Mouse (Mus musculus): ENCODE measurements around the gene Gbp4.
"Not testable (repeated sequence)": the region's sequence is repeated elsewhere in the genome, so short reads cannot be mapped to it uniquely, and the experiment has no call there.

The Gbp4 gene

DNA sequence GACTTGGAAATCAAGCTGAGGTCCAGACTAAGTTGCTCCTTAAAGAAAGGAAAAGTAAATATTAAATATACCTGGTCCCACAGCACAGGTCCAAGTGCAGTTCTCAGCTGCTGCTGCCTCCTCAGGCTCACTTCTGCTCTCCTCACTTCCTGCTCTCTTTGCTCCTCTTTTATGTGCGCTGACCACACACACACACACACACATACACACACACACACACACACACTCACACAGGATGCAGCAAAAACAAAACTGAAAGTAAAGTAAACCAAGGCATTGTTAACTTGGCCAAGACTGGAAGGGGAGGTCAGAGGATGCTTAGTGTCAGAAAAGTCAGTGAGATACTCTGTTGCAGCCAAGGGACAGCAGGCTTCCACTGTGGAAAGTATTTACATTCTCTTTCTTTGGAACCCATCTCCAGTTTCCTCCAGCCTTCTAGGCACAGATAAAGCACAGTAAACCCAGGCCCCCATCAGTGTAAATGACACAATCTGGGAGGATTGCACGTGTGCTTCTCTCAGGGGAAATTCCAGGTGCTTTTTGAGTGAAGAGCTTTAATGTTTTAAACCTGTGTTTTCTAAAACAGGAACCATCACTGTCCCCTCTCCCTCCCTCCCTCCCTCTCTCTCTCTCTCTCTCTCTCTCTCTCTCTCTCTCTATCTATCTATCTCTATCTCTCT lies at the start of gene Gbp4, which contains the start of the genes Gbp9 and Gbp8:
Gbp4 (minus strand) TSS at position 178 of the 680 bp plus-strand sequence.
Gbp9 (minus strand) TSS at position 131 of the 680 bp plus-strand sequence.
Gbp8 (minus strand) TSS at position 132 of the 680 bp plus-strand sequence.
- peak; percentile 63 for DNase-seq

DNA sequence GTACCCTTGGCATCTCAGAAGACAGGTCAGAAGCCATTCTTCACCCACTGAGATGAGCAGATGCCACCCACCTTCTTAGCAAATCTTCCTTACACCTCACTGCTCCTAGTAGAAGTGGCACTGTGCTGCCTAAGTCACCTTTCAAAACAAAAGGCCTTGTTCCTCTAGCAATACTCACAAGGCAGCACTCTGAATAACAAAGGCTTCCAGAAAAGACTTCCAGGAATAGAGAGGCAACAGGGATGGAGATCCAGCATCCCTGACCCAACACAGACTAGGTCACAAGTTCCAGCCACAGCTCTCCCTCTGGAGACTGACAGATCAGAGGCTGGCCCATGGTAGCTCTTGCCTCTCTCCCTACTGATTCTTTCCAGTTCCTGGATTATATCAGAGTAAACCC lies 42.1 kb upstream of the Gbp4 start:
- DNase-seq: no peak

DNA sequence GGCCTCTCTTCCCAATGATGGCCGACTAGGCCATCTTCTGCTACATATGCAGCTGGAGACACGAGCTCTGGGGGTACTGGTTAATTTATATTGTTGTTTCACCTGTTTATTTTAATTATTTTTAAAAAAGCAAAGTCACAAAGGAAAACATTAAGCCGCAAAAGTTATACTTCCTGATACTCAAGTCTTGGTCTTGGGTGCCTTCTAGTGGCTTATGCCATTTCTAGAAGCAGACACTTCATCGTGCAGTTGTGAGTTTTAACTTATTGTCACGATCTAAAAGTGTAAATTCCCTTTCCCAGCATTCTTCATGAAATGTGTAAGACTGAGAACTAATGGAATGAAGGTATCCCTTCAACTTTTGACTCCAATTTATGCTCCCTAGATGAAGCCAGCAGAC lies 17.2 kb upstream of the Gbp4 start:
- DNase-seq: no peak

DNA sequence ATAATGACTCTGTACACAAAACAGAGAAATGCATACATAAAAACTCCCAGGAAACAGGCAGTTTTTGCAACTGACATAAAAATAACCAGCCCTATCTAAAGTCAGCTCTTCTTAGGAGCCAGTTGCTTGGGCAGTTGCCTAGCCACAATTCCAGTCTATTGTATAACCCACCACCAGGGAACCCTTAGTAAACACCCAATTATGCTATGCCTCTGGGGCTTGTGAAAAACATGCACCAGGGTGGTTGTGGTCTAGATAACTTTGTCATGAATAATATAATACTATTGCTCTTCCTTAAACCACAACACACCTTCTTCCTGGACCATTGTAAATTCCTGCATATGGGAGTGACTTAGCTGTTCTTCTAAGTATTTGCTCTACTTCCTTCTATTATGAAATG lies 14.7 kb upstream of the Gbp4 start:
- DNase-seq: no peak

DNA sequence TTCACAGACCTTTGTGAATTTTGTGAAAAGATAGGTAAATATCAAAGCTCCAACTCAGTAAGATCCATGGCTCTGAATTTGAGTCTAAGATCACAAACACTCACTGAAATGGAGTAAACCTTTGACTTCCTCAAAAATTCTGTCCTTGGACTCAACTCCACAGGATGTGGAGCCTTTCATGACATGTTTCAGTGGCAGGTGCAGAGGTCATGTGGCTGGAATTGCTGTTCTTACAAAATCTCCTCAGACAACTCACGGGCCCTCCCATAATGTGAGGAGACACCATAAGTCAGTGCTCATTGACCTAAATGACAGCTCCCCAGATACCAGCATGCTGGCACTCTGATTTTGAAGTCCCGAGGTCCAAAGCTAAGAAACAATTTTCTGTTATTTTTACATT lies 8.7 kb upstream of the Gbp4 start:
- DNase-seq: not testable (repeated sequence)

DNA sequence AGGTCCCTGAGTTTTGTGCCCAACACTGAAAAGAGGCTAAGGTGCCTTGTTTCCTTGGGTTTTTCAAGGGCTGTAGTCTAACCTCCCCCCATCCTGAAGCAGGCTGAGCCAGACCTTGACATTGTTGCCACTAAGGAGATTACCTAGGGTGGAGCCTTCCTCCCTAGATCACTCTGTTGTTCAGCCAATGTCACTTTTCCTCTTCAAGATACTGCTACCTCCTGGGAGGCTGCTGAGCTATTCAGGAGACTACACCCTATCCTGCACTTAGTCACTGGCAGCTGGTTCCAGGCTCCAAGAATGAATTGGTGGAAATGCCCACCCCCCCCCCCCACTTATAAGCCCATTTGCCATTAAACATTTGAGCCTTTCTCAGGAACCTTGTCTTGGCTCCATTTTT lies 7.1 kb upstream of the Gbp4 start:
- DNase-seq: no peak

DNA sequence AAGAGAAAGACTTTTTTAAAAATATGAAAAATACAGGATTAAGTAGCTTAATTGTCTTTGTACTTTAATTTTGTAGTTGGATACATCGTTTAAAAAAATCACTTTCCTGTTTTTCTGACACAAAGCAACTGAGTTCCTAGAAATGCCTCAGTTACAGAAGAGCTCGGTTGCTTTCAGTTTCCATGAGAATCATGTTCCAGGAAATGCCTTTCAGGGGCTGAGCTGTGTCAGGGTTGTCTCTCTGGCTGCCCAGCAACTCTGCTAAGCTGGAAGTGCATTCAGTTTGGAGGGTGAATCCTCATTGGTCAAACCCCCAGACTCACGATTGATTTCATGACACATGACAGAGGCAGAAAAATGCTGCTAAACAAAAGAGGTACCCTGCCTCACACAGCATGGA lies 6.3 kb upstream of the Gbp4 start:
- not testable (repeated sequence) for DNase-seq

DNA sequence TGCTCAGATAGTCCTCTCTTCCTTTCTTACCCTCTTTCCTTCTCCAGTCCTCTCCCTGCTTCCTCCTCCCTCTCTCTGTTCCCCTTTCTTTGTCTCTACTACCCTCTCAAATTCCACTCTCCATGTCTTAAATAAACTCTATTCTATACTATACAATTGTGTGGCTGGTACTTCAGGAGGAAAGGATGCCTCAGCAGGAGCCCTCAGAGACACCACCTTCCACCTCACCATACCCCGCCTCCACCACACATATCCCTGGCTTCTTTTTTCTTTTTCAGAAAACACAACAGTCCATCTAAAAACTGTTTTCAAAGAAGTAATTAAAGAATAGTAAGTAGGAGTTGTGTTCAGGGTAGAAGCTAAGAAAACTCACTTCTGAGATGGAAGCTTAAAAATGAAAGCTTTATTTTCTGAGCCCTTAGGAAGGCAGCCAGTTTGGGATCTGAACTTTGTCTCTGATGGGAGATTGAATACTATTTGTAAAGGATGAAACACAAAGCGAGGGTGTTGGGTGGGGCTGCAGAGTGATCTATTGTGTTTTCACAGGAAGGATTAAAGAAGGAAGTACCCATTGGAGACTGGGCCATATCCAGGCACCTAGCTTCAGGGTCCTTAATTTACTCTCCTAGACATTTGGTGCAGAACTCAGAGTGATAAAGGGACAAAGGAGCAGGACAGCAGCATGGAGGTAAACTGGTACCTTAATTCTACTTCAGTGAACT lies 864 bp upstream of the Gbp4 start:
- DNase-seq: peak; percentile 19

DNA sequence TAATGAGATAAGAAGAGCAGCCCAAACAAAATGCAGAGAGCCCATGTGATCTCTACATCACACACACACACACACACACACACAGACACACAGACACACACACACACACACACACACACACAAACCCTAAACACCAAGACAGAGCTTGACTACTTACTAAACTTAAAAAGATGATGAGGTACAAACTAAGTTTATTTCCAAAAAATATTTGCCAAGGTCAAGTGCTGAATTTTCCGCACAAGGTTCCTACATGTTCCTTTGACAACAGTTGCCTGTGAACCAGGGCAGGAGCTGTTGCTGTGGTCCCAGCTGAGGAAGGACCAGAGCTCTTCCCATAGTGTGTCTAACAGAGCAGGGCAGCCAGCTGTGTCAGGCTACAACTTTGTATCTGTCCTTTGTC lies 480 bp downstream of the Gbp4 start:
- DNase-seq: peak; percentile 42

DNA sequence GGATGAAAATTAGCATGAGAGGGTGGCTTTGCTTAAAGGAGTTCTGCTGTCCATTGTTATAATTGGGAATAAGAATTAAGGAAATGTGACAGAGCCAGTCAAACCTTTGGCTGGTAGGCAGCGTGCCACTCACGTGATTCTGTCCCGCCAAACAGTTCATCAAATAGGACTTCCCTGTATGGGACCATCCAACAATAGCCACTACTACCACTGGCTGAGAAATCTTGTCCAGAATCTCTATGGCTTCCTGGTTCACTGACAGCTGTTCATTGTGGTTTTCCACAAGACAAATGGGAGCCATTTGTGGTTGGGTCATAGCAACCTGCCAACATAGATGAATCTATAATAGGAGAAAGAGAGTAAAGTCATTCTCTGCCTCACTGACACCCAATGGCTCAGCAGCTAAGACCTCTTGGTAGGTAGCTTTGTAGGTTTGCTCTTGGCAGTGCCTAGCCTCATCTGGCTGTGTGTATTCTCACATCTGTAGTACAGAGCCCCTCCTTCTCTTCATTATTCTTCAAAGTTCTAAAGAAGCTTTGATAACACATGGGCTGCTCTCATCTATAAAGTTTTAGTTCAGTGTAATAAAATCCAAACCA lies 2.6 kb downstream of the Gbp4 start:
- DNase-seq: not testable (repeated sequence)

DNA sequence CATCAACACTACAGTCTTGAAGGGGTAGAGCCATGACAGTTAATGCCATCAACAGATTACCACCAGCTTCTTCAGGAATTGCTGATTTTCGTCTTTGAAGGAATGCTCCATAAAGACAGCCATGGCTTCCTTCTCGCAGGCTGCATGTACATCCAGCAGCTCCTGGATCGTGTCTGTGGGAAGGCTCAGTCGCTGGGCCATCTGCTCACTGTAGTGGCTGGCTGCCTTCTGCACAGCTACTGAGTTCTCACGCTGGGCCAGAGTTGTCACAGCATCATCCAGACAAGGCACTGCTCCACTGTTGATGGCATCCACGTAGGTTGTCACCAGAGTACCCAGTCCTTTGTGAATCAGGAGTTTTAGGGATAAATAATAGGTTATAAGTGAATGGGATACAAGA lies 17.7 kb downstream of the Gbp4 start:
- not testable (repeated sequence) for DNase-seq

DNA sequence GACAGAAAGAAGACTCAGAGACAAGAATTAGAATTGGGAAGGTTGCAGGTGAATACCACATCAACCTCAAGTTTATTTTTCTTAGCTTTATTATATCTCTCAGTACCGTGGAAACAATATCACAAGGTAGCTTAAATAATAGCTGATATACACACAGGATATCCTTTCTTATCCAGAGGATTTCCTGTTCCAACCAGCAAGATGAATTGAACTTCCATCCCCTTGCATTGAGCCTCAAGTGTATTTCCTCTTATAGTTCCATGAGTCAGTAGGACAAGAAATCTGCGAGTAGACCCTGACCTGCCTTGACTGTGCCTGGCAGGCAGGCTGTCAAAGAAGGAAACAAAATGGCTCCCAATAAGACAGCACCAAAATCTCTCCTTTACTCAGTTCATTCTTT lies 23.6 kb downstream of the Gbp4 start:
- no peak for DNase-seq

DNA sequence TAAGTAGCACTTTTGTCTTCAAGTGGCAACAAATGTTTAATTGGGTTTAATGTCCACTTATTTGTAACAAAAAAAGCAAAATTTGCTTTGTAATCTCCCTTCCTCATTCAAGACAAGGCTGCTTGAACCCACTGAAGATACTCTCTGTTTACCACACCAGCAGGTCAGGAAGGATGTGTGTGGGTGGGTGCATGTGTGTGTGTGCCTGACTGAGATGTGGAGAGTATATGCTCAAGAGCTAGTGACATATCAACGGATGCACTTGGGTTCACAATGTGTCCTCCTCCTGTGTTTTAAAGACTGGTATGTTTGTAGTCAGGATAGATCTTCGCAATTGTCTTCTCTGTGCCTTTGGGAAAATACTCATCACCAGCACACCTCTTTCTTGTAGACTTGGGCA lies 24.7 kb downstream of the Gbp4 start:
- DNase-seq: peak; percentile 36

DNA sequence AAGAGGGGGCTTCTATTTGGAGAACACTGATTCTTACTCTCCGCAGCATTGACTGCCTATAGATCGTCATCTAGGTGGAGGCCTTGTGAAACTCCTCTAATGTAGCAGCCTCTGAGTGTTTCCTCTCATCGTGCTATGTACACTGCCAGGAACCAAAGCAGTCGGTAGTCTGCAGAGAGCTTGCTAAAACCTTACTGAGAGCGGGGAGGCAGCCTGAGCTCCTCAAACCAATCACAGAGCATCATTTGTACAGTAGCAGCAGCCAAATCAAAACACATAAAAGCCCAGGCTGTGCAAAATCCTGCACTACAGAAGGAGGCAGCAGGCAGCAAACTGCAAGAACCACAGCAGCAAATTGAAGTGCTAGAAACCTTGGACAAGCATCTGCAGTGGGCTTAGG lies 25.7 kb downstream of the Gbp4 start:
- peak; percentile 26 for DNase-seq

DNA sequence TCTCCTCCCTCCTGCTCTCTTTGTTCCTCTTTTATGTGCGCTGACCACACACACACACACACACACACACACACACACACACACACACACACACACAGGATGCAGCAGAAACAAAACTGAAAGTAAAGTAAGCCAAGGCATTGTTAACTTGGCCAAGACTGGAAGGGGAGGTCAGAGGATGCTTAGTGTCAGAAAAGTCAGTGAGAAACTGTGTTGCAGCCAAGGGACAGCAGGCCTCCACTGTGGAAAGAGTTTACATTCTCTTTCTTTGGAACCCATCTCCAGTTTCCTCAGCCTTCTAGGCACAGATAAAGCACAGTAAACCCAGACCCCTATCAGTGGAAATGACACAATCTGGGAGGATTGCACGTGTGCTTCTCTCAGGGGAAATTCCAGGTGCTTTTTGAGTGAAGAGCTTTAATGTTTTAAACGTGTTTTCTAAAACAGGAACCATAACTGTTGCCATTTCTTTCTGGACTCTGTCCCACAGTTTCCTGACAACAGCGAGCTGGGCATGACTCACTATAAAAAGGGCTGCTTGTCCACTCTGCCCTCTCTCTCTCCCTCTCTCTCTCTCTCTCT lies 29.0 kb downstream of the Gbp4 start:
- peak; percentile 73 for DNase-seq

DNA sequence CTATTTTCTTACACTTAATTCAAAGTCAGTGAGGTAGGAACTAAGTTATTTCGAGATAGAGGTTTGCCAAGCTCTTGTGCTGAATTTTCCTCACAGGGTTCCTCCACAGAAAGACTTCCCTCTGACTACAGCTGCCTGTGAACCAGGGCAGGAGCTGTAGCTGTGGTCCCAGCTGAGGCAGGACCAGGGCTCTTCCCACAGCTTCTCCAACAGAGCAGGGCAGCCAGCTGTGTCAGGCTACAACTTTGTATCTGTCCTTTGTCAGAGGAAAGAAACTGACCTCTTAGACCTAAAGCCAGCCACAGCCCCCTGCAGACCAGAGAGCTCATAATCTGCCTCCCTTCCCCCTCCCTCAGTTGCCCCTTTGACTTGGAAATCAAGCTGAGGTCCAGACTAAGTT lies 29.6 kb downstream of the Gbp4 start:
- peak; percentile 35 for DNase-seq

DNA sequence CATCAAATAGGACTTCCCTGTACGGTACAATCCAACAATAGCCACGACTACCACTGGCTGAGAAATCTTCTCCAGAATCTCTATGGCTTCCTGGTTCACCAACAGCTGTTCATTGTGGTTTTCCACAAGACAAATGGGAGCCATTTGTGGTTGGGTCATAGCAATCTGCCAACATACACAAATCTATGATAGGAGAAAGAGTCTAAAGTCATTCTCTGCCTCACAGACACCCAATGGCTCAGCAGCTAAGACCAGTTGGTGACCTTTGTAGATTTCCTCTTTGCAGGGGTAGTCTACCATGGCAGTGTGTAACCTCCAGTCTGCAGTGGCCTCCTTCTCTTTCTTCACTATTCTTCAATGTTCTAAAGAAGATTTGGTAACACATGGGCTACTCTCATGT lies 33.7 kb downstream of the Gbp4 start:
- not testable (repeated sequence) for DNase-seq

DNA sequence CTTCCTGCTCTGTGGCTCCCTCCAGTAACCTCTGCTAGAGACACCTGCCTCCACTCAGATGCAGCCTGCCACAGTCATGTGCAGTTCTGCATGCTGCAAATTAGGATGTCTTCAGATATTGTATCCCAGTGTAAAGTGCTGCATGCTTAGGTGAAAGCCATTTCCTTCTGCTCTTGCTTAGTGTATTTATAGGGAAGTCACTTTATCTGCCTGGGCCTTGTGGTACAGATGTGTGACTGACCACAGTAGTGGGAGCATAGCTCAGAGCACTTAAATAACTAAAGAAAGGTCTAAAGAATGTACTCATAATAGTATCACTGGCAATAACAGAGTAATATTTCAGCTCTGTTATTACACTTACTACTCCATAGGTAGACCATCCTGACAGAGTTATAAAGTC lies 57.5 kb downstream of the Gbp4 start:
- peak; percentile 30 for DNase-seq

DNA sequence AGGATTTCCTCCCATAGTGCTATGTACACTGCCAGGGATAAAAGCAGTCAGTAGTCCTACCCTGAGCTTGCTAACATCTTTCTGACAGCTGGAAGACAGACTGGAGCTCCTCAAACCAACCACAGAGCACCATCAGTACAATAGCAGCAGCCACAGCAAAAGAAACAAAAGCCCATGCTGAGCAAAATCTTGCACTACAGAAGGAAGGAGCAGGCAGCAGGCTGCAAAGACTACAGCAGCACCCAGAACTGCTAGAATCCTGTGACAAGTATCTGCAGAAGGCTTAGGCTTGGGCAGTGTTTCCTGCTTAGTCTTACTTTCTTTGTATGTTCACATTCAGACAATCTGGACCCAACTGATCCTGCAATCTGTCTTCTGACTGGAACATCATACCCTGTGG lies 71.0 kb downstream of the Gbp4 start:
- peak; percentile 60 for DNase-seq

Data from thymus, postnatal 4 days (tissue).